Mouse (Mus musculus): ENCODE results near the gene Ppt2. TPM values are rescaled to one million over a fixed set of nuclear protein-coding genes. Genes with fewer than 3 reads are reported as not detected.

Ppt2 gene
- polyA plus RNA-seq, 1 experiment from 2014 or later, result 27.5 TPM

GRCm38 (mm10) chr17:34632261-34632691 lies 4.0 kb upstream of the Ppt2 start:
- Histone ChIP-seq H3K27me3 (peaks cover 22% of the 10 kb centered on the region), H3K4me2 (replicated peaks) (peak overlapping the region; percentile 86), H3K27ac (replicated peaks) (peak overlapping the region; percentile 58), H3K4me3 (replicated peaks) (peak overlapping the region; percentile 41), H3K36me3 (no peaks in the 10 kb centered on the region), H3K9ac (0 out of 2 replicates have a peak overlapping the region, but pooled peaks have one; percentile 12), H3K9me3 (replicated peaks) (no peaks in the 10 kb centered on the region), H3K4me1 (peaks cover 53% of the 10 kb centered on the region)
- WGBS, result 2% methylated on average over 26 of the region's 26 CpGs
- ATAC-seq (ENCODE audit: insufficient number of reproducible peaks, low FRiP score, low TSS enrichment, low read depth), result peak; percentile 74

GRCm38 (mm10) chr17:34631647-34632046 lies 3.3 kb upstream of the Ppt2 start:
- H3K9ac ChIP-seq, result peak overlapping the region; percentile 12; the same call in 1 of the 2 replicates

GRCm38 (mm10) chr17:34630761-34631301 lies 2.5 kb upstream of the Ppt2 start:
- H3K4me3 ChIP-seq (replicated peaks), result peak overlapping the region; percentile 78
- no peaks in the 10 kb centered on the region for H3K36me3 ChIP-seq
- no peaks in the 10 kb centered on the region for H3K9me3 ChIP-seq (replicated peaks)
- peaks cover 63% of the 10 kb centered on the region for H3K4me1 ChIP-seq
- no peak overlapping the region for H3K9ac ChIP-seq
- H3K4me2 ChIP-seq (replicated peaks), result peak overlapping the region; percentile 86
- H3K27ac ChIP-seq (replicated peaks), result no peak overlapping the region
- no peak for ATAC-seq (ENCODE audit: insufficient number of reproducible peaks, low FRiP score, low TSS enrichment, low read depth)
- H3K27me3 ChIP-seq, result peaks cover 22% of the 10 kb centered on the region
- WGBS, result 3% methylated on average over 48 of the region's 48 CpGs

More at GRCm38 (mm10) chr17:34631647-34632046, 3.3 kb upstream of the Ppt2 start:
- no peak for ATAC-seq (ENCODE audit: insufficient number of reproducible peaks, low FRiP score, low TSS enrichment, low read depth)
- Histone ChIP-seq H3K4me2 (replicated peaks) (peak overlapping the region; percentile 86), H3K4me1 (peaks cover 55% of the 10 kb centered on the region), H3K4me3 (replicated peaks) (peak overlapping the region; percentile 41), H3K27ac (replicated peaks) (no peak overlapping the region), H3K27me3 (peaks cover 22% of the 10 kb centered on the region), H3K36me3 (no peaks in the 10 kb centered on the region), H3K9me3 (replicated peaks) (no peaks in the 10 kb centered on the region)
- WGBS, result 17% methylated on average over 12 of the region's 12 CpGs

GRCm38 (mm10) chr17:34629796-34630603 lies 1.7 kb upstream of the Ppt2 start:
- Histone ChIP-seq H3K9me3 (replicated peaks) (no peaks in the 10 kb centered on the region), H3K27ac (replicated peaks) (no peak overlapping the region), H3K9ac (no peak overlapping the region), H3K4me1 (peaks cover 63% of the 10 kb centered on the region), H3K4me2 (replicated peaks) (peak overlapping the region; percentile 86), H3K36me3 (peaks cover 6% of the 10 kb centered on the region; the same call in 1 of the 2 replicates), H3K4me3 (replicated peaks) (peak overlapping the region; percentile 78), H3K27me3 (peaks cover 22% of the 10 kb centered on the region)
- no peak for ATAC-seq (ENCODE audit: insufficient number of reproducible peaks, low FRiP score, low TSS enrichment, low read depth)
- 18% methylated on average over 12 of the region's 12 CpGs for WGBS

GRCm38 (mm10) chr17:34629221-34629751 lies 976 bp upstream of the Ppt2 start, which contains the start of gene Prrt1:
TSS of gene Prrt1 (plus strand) at chr17:34629533.
- Histone ChIP-seq H3K27ac (replicated peaks) (peak within 1 kb of the TSS; percentile 97), H3K4me1 (peaks cover 63% of the 10 kb centered on the region), H3K36me3 (peaks cover 6% of the 10 kb centered on the region; the same call in 1 of the 2 replicates), H3K27me3 (peaks cover 22% of the 10 kb centered on the region), H3K9ac (peak within 1 kb of the TSS; percentile 73; the same call in 1 of the 2 replicates), H3K9me3 (replicated peaks) (no peaks in the 10 kb centered on the region), H3K4me3 (replicated peaks) (peak within 1 kb of the TSS; percentile 78), H3K4me2 (replicated peaks) (peak within 1 kb of the TSS; percentile 86)
- WGBS, result 5% methylated on average over 16 of the region's 16 CpGs
- no peak for ATAC-seq (ENCODE audit: insufficient number of reproducible peaks, low FRiP score, low TSS enrichment, low read depth)

GRCm38 (mm10) chr17:34628644-34628967 lies 296 bp upstream of the Ppt2 start:
- H3K4me1 ChIP-seq, result peaks cover 63% of the 10 kb centered on the region
- H3K36me3 ChIP-seq, result peaks cover 9% of the 10 kb centered on the region; the same call in 1 of the 2 replicates
- H3K27ac ChIP-seq (replicated peaks), result peak overlapping the region; percentile 97
- 21% methylated on average over 5 of the region's 5 CpGs for WGBS
- H3K4me3 ChIP-seq (replicated peaks), result peak overlapping the region; percentile 78
- H3K9ac ChIP-seq, result peak overlapping the region; percentile 73; the same call in 1 of the 2 replicates
- peaks cover 22% of the 10 kb centered on the region for H3K27me3 ChIP-seq
- no peaks in the 10 kb centered on the region for H3K9me3 ChIP-seq (replicated peaks)
- peak overlapping the region; percentile 86 for H3K4me2 ChIP-seq (replicated peaks)
- no peak for ATAC-seq (ENCODE audit: insufficient number of reproducible peaks, low FRiP score, low TSS enrichment, low read depth)

- H3K27ac ChIP-seq (replicated peaks), result peak overlapping the region; percentile 97
- ATAC-seq (ENCODE audit: insufficient number of reproducible peaks, low FRiP score, low TSS enrichment, low read depth), result peak; percentile 86
- no peaks in the 10 kb centered on the region for H3K9me3 ChIP-seq (replicated peaks)
- under 1% methylated on average over 44 of the region's 45 CpGs for WGBS
- peak overlapping the region; percentile 73 for H3K9ac ChIP-seq
- peaks cover 22% of the 10 kb centered on the region for H3K27me3 ChIP-seq
- H3K4me1 ChIP-seq, result peaks cover 56% of the 10 kb centered on the region
- peak overlapping the region; percentile 86 for H3K4me2 ChIP-seq (replicated peaks)
- peak overlapping the region; percentile 78 for H3K4me3 ChIP-seq (replicated peaks)
- peaks cover 22% of the 10 kb centered on the region for H3K36me3 ChIP-seq
Observed at GRCm38 (mm10) chr17:34627093-34627942, 992 bp downstream of the Ppt2 start.

GRCm38 (mm10) chr17:34626773-34627092 lies 1.6 kb downstream of the Ppt2 start:
- H3K36me3 ChIP-seq, result peaks cover 28% of the 10 kb centered on the region
- H3K9me3 ChIP-seq (replicated peaks), result no peaks in the 10 kb centered on the region
- H3K9ac ChIP-seq, result peak overlapping the region; percentile 73
- under 1% methylated on average over 18 of the region's 18 CpGs for WGBS
- 0 out of 2 replicates have a peak, but pooled peaks have one; percentile 25 for ATAC-seq (ENCODE audit: insufficient number of reproducible peaks, low FRiP score, low TSS enrichment, low read depth)
- H3K27me3 ChIP-seq, result peaks cover 21% of the 10 kb centered on the region
- H3K4me3 ChIP-seq (replicated peaks), result peak overlapping the region; percentile 78
- peaks cover 51% of the 10 kb centered on the region for H3K4me1 ChIP-seq
- peak overlapping the region; percentile 97 for H3K27ac ChIP-seq (replicated peaks)
- H3K4me2 ChIP-seq (replicated peaks), result peak overlapping the region; percentile 86

- Histone ChIP-seq H3K27me3 (peaks cover 16% of the 10 kb centered on the region), H3K27ac (replicated peaks) (peak overlapping the region; percentile 97), H3K36me3 (peaks cover 33% of the 10 kb centered on the region), H3K4me1 (peaks cover 45% of the 10 kb centered on the region), H3K9me3 (replicated peaks) (no peaks in the 10 kb centered on the region), H3K4me3 (replicated peaks) (peak overlapping the region; percentile 78), H3K9ac (peak overlapping the region; percentile 73), H3K4me2 (replicated peaks) (peak overlapping the region; percentile 86)
- 51% methylated on average over 16 of the region's 16 CpGs for WGBS
- ATAC-seq (ENCODE audit: insufficient number of reproducible peaks, low FRiP score, low TSS enrichment, low read depth), result no peak
Observed at GRCm38 (mm10) chr17:34626062-34626772, 2.1 kb downstream of the Ppt2 start.

- no peak overlapping the region for H3K4me3 ChIP-seq (replicated peaks)
- ATAC-seq (ENCODE audit: insufficient number of reproducible peaks, low FRiP score, low TSS enrichment, low read depth), result no peak
- no peak overlapping the region for H3K9ac ChIP-seq
- no peaks in the 10 kb centered on the region for H3K9me3 ChIP-seq (replicated peaks)
- H3K27ac ChIP-seq (replicated peaks), result no peak overlapping the region
- WGBS, result 95% methylated on average over 3 of the region's 3 CpGs
- peaks cover 33% of the 10 kb centered on the region for H3K4me1 ChIP-seq
- H3K27me3 ChIP-seq, result peaks cover 3% of the 10 kb centered on the region
- H3K36me3 ChIP-seq, result peaks cover 45% of the 10 kb centered on the region
- no peak overlapping the region for H3K4me2 ChIP-seq (replicated peaks)
Observed at GRCm38 (mm10) chr17:34624981-34625380, 3.3 kb downstream of the Ppt2 start.
